Comparison of ENCODE assay signal across 11 mouse cellular contexts in the genomic region with DNA sequence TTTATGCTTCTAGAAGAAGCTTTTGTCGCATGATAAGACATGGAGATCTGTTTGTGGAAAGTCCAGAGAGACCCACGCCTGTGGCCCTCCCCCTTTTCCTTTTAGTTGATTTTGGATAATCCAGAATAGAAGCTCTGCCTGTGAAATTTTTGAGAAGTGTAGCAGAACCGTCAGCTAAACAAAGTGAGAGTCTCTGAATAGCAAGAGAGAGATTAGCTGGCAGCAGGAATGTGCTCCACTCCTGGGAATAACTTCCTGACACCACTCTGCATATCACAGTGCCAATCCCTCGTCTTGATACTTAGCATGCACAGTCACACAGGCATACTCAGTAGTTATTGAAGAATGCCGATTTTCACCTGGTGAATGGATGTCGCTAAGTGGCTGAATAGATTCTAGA.
A peak's percentile ranks its signal among the peaks of the same experiment; 100 is the strongest.
DNase-seq lines count a peak whose midpoint lies in the region; ATAC-seq and TF ChIP-seq lines count a peak whose summit lies in the region.
"Had no signal": no experiment of that assay in that cellular context is flagged by ENCODE, and none has a peak within 500 bp of the region (broad histone marks: within the 10 kb centered on the region; RNA-seq: fewer than 3 reads in every experiment).

No protein-coding gene starts in this region.

- H3K36me3 ChIP-seq in kidney, embryonic 15.5 days = no peaks in the 10 kb centered on the region
- no peaks in the 10 kb centered on the region for H3K36me3 ChIP-seq in forebrain, embryonic 14.5 days (ENCODE audit: control insufficient read depth, insufficient read depth, low read length)
- no peaks in the 10 kb centered on the region for H3K36me3 ChIP-seq in hindbrain, postnatal 0 days (ENCODE audit: insufficient read depth, low read length)
- H3K36me3 ChIP-seq in midbrain, embryonic 15.5 days (replicated peaks) = no peaks in the 10 kb centered on the region
- H3K36me3 ChIP-seq: liver, embryonic 15.5 days; neural tube, embryonic 12.5 days had no signal

- no peak for TF ChIP-seq CTCF in hindbrain, postnatal 0 days (IDR thresholded peaks at IDR 0.05; ENCODE audit: low read depth)

- no peak overlapping the region for H3K4me2 ChIP-seq in kidney, embryonic 15.5 days
- no peak overlapping the region for H3K4me2 ChIP-seq in forebrain, embryonic 14.5 days (ENCODE audit: low read length)
- H3K4me2 ChIP-seq in hindbrain, postnatal 0 days (ENCODE audit: low read depth, low read length) = peak overlapping the region; percentile 29; the same call in 1 of the 2 replicates
- H3K4me2 ChIP-seq in midbrain, embryonic 15.5 days = no peak overlapping the region
- H3K4me2 ChIP-seq: liver, embryonic 15.5 days; neural tube, embryonic 12.5 days had no signal

- no peaks in the 10 kb centered on the region for H3K9me3 ChIP-seq in kidney, embryonic 15.5 days (replicated peaks)
- H3K9me3 ChIP-seq in forebrain, embryonic 14.5 days (replicated peaks; ENCODE audit: control insufficient read depth, low read length) = no peaks in the 10 kb centered on the region
- no peaks in the 10 kb centered on the region for H3K9me3 ChIP-seq in hindbrain, postnatal 0 days (ENCODE audit: low read length)
- no peaks in the 10 kb centered on the region for H3K9me3 ChIP-seq in midbrain, embryonic 15.5 days
- H3K9me3 ChIP-seq: liver, embryonic 15.5 days; neural tube, embryonic 12.5 days had no signal

- no peaks in the 10 kb centered on the region for H3K27me3 ChIP-seq in kidney, embryonic 15.5 days
- H3K27me3 ChIP-seq in forebrain, embryonic 14.5 days (replicated peaks; ENCODE audit: control insufficient read depth, insufficient read depth, low read length) = no peaks in the 10 kb centered on the region
- no peaks in the 10 kb centered on the region for H3K27me3 ChIP-seq in hindbrain, postnatal 0 days (ENCODE audit: insufficient read depth, low read length)
- no peaks in the 10 kb centered on the region for H3K27me3 ChIP-seq in midbrain, embryonic 15.5 days (replicated peaks)
- H3K27me3 ChIP-seq: liver, embryonic 15.5 days; neural tube, embryonic 12.5 days had no signal

- peaks cover 21% of the 10 kb centered on the region for H3K4me1 ChIP-seq in kidney, embryonic 15.5 days
- peaks cover 12% of the 10 kb centered on the region; the same call in 1 of the 2 replicates for H3K4me1 ChIP-seq in forebrain, embryonic 14.5 days (ENCODE audit: control insufficient read depth, insufficient read depth, low read length)
- 0 out of 2 replicates have a peak, but pooled peaks cover 5% of the 10 kb centered on the region for H3K4me1 ChIP-seq in hindbrain, postnatal 0 days (ENCODE audit: insufficient read depth, low read length)
- peaks cover 12% of the 10 kb centered on the region; the same call in 1 of the 2 replicates for H3K4me1 ChIP-seq in midbrain, embryonic 15.5 days
- H3K4me1 ChIP-seq: neural tube, embryonic 12.5 days had no signal

- no peak overlapping the region for H3K4me3 ChIP-seq in kidney, embryonic 15.5 days (replicated peaks)
- H3K4me3 ChIP-seq in forebrain, embryonic 14.5 days (ENCODE audit: low read depth, low read length) = no peak overlapping the region
- H3K4me3 ChIP-seq in hindbrain, postnatal 0 days (ENCODE audit: low read length) = no peak overlapping the region
- H3K4me3 ChIP-seq in midbrain, embryonic 15.5 days = no peak overlapping the region
- H3K4me3 ChIP-seq: liver, embryonic 15.5 days; neural tube, embryonic 12.5 days had no signal

- H3K27ac ChIP-seq in kidney, embryonic 15.5 days = 0 out of 2 replicates have a peak overlapping the region, but pooled peaks have one; percentile 10
- no peak overlapping the region for H3K27ac ChIP-seq in forebrain, embryonic 14.5 days (ENCODE audit: low read depth, low read length)
- H3K27ac ChIP-seq in hindbrain, postnatal 0 days = no peak overlapping the region
- H3K27ac ChIP-seq in midbrain, embryonic 15.5 days = peak overlapping the region; percentile 34; the same call in 1 of the 2 replicates
- H3K27ac ChIP-seq: liver, embryonic 15.5 days; neural tube, embryonic 12.5 days had no signal

- WGBS in kidney, embryonic 15.5 days = 49% methylated on average over 6 of the region's 6 CpGs
- WGBS in forebrain, embryonic 14.5 days = 38% methylated on average over 6 of the region's 6 CpGs
- 33% methylated on average over 6 of the region's 6 CpGs for WGBS in hindbrain, postnatal 0 days
- WGBS in midbrain, embryonic 15.5 days = 17% methylated on average over 6 of the region's 6 CpGs

- ATAC-seq in kidney, embryonic 15.5 days (replicated peaks; ENCODE audit: low FRiP score) = no peak
- peak; percentile 50; the same call in 1 of the 2 replicates for ATAC-seq in forebrain, embryonic 14.5 days
- ATAC-seq in hindbrain, postnatal 0 days = peak; percentile 32; the same call in 1 of the 2 replicates
- peak; percentile 79; the same call in 1 of the 2 replicates for ATAC-seq in midbrain, embryonic 15.5 days (replicated peaks)

- no peak for DNase-seq in kidney, adult 11 months
- DNase-seq in forebrain, embryonic 14.5 days (ENCODE audit: low spot score) = no peak
- no peak for DNase-seq in hindbrain, postnatal 0 days (ENCODE audit: low spot score)
- DNase-seq in left cerebral cortex, adult 8-10 months (ENCODE audit: low spot score in 2 of 2) = no peak
- no peak for DNase-seq in left cerebral cortex, postnatal 36 days (ENCODE audit: low spot score in 2 of 2)
- DNase-seq: adrenal gland, adult 8-10 months; thymus, postnatal 4 days had no signal

- H3K9ac ChIP-seq in kidney, embryonic 15.5 days = no peak overlapping the region
- no peak overlapping the region for H3K9ac ChIP-seq in forebrain, embryonic 14.5 days (ENCODE audit: low read length)
- H3K9ac ChIP-seq in hindbrain, postnatal 0 days (replicated peaks; ENCODE audit: low read length) = no peak overlapping the region
- no peak overlapping the region for H3K9ac ChIP-seq in midbrain, embryonic 15.5 days
- H3K9ac ChIP-seq: liver, embryonic 15.5 days; neural tube, embryonic 12.5 days had no signal

- intact Hi-C loops in left cerebral cortex, postnatal 36 days (cut with DNase I) = no loop called here

Comparison
In these comparisons a context has a peak if more than half of its experiments do, and no peak if none do; other contexts are left out.
1. H3K27ac ChIP-seq: peak in kidney, embryonic 15.5 days (single experiment) and midbrain, embryonic 15.5 days (single experiment); none in forebrain, embryonic 14.5 days (single experiment) and hindbrain, postnatal 0 days (single experiment).